Mouse (Mus musculus) cortical plate, adult 2 months (tissue): ENCODE measurements around the gene Slc6a11.

Experiments
- CTCF ChIP-seq: fragments of 200-500 bp; IDR thresholded peaks from 2 replicates; pipeline ENCODE4 v1.5.1; 2011; ENCODE audit warnings: mild to moderate bottlenecking, control low read depth, low read length; ENCODE audit not compliant: insufficient read depth; ENCODE audit errors: extremely low read depth
- POLR2A ChIP-seq: fragments of 200-500 bp; IDR thresholded peaks from 2 replicates; pipeline ENCODE4 v1.6.1; 2011; ENCODE audit warnings: mild to moderate bottlenecking, low read length, control low read depth; ENCODE audit not compliant: insufficient read depth; ENCODE audit errors: extremely low read depth

GRCm38 (mm10) chr6:114257762-114258361 is 126.8 kb downstream of the Slc6a11 start:
- TF ChIP-seq POLR2A (no peak), CTCF (no peak)
